ENCODE assay signal across 8 mouse cellular contexts in genomic region chr11:8468161-8469091, GRCm38 (mm10).
DNase-seq lines count a peak whose midpoint lies in the region; ATAC-seq and TF ChIP-seq lines count a peak whose summit lies in the region.

No protein-coding gene starts in this region.

- peak overlapping the region; percentile 96 for H3K27ac ChIP-seq in embryonic facial prominence, embryonic 14.5 days (replicated peaks; ENCODE audit: low read depth, low read length)
- H3K27ac ChIP-seq in kidney, adult 2 months (ENCODE audit: insufficient read depth, low read depth, low read length): peak overlapping the region; percentile 80
- peak overlapping the region; percentile 87 for H3K27ac ChIP-seq in limb, embryonic 11.5 days (replicated peaks; ENCODE audit: low read depth, low read length)
- peak overlapping the region; percentile 83 for H3K27ac ChIP-seq in midbrain, embryonic 10.5 days (replicated peaks)
- peak overlapping the region; percentile 3; the same call in 1 of the 2 replicates for H3K27ac ChIP-seq in small intestine, adult 2 months (ENCODE audit: insufficient read depth, low read depth, low read length)

- no peaks in the 10 kb centered on the region for H3K27me3 ChIP-seq in embryonic facial prominence, embryonic 14.5 days (replicated peaks; ENCODE audit: control insufficient read depth, insufficient read depth, low read length)
- H3K27me3 ChIP-seq in kidney, adult 2 months (replicated peaks; ENCODE audit: control insufficient read depth, insufficient read depth, low read length): no peaks in the 10 kb centered on the region
- no peaks in the 10 kb centered on the region for H3K27me3 ChIP-seq in limb, embryonic 11.5 days (ENCODE audit: control insufficient read depth, insufficient read depth, low read length)
- peaks cover 15% of the 10 kb centered on the region; the same call in 1 of the 2 replicates for H3K27me3 ChIP-seq in midbrain, embryonic 10.5 days (ENCODE audit: low read depth, poor library complexity, severe bottlenecking)
- no peaks in the 10 kb centered on the region for H3K27me3 ChIP-seq in small intestine, adult 2 months (ENCODE audit: control insufficient read depth, insufficient read depth, low read length)

- H3K4me1 ChIP-seq in embryonic facial prominence, embryonic 14.5 days (ENCODE audit: control insufficient read depth, insufficient read depth, low read length): peaks cover 37% of the 10 kb centered on the region
- peaks cover 4% of the 10 kb centered on the region; the same call in 1 of the 2 replicates for H3K4me1 ChIP-seq in kidney, adult 2 months (ENCODE audit: control insufficient read depth, insufficient read depth, low read length)
- H3K4me1 ChIP-seq in limb, embryonic 11.5 days (ENCODE audit: control insufficient read depth, insufficient read depth, low read length): peaks cover 28% of the 10 kb centered on the region
- peaks cover 19% of the 10 kb centered on the region for H3K4me1 ChIP-seq in midbrain, embryonic 10.5 days
- H3K4me1 ChIP-seq in small intestine, adult 2 months (ENCODE audit: control insufficient read depth, insufficient read depth, insufficient read length, low read length): peaks cover 21% of the 10 kb centered on the region

- peak overlapping the region; percentile 51 for H3K4me3 ChIP-seq in embryonic facial prominence, embryonic 14.5 days (ENCODE audit: low read depth, low read length)
- peak overlapping the region; percentile 37 for H3K4me3 ChIP-seq in kidney, adult 2 months (ENCODE audit: insufficient read depth, low read depth, low read length)
- peak overlapping the region; percentile 32 for H3K4me3 ChIP-seq in limb, embryonic 11.5 days (ENCODE audit: low read depth, low read length)
- H3K4me3 ChIP-seq in midbrain, embryonic 10.5 days: peak overlapping the region; percentile 61
- peak overlapping the region; percentile 58 for H3K4me3 ChIP-seq in small intestine, adult 2 months (ENCODE audit: low read depth, low read length)

- 2% methylated on average over 26 of the region's 33 CpGs for WGBS in embryonic facial prominence, embryonic 14.5 days
- WGBS in kidney, adult 2 months: 7% methylated on average over 31 of the region's 33 CpGs
- WGBS in limb, embryonic 11.5 days: under 1% methylated on average over 24 of the region's 33 CpGs
- under 1% methylated on average over 33 of the region's 33 CpGs for WGBS in midbrain, embryonic 10.5 days
- 7% methylated on average over 33 of the region's 33 CpGs for WGBS in small intestine, adult 2 months

- DNase-seq in adrenal gland, postnatal 25 days: peak; percentile 56
- peak; percentile 90 for DNase-seq in embryonic facial prominence, embryonic 14.5 days (ENCODE audit: low spot score)
- DNase-seq in heart, adult 8-10 months (ENCODE audit: low spot score): peak; percentile 56
- DNase-seq in kidney, adult 2 months: peak; percentile 77
- DNase-seq in limb, embryonic 11.5 days (ENCODE audit: low spot score): peak; percentile 78
- DNase-seq in midbrain, embryonic 10.5 days (ENCODE audit: low spot score): peak; percentile 62
- no peak for DNase-seq in natural killer cell, adult 2 months (ENCODE audit: low spot score in 2 of 2)

- TF ChIP-seq POLR2A in kidney, adult 2 months (IDR thresholded peaks at IDR 0.05; ENCODE audit: low read depth, low read length): no peak
- TF ChIP-seq POLR2A in small intestine, adult 2 months (IDR thresholded peaks at IDR 0.05; ENCODE audit: low read depth, low read length): no peak

- ATAC-seq in embryonic facial prominence, embryonic 14.5 days (ENCODE audit: low read depth): peak; percentile 90
- ATAC-seq in limb, embryonic 11.5 days (ENCODE audit: insufficient number of reproducible peaks, low FRiP score, low TSS enrichment, low read depth): peak; percentile 85

- peak overlapping the region; percentile 87 for H3K4me2 ChIP-seq in embryonic facial prominence, embryonic 14.5 days (ENCODE audit: low read depth, low read length)
- peak overlapping the region; percentile 71 for H3K4me2 ChIP-seq in limb, embryonic 11.5 days (ENCODE audit: low read depth, severe bottlenecking)

- no peak for TF ChIP-seq CTCF in kidney, adult 2 months (conservative IDR thresholded peaks at IDR 0.05; ENCODE audit: insufficient read depth, insufficient read length, low read depth, low read length)
- no peak; the same call in 1 of the 2 replicates for TF ChIP-seq CTCF in small intestine, adult 2 months (IDR thresholded peaks at IDR 0.05; ENCODE audit: extremely low read depth, insufficient read length, insufficient replicate concordance, low read depth, low read length)

- H3K36me3 ChIP-seq in embryonic facial prominence, embryonic 14.5 days (ENCODE audit: control insufficient read depth, insufficient read depth, low read length): 0 out of 2 replicates have a peak, but pooled peaks cover 2% of the 10 kb centered on the region
- H3K36me3 ChIP-seq in kidney, adult 2 months (ENCODE audit: control insufficient read depth, insufficient read depth, low read length): no peaks in the 10 kb centered on the region
- no peaks in the 10 kb centered on the region for H3K36me3 ChIP-seq in limb, embryonic 11.5 days (ENCODE audit: control insufficient read depth, insufficient read depth, low read length)
- no peaks in the 10 kb centered on the region for H3K36me3 ChIP-seq in midbrain, embryonic 10.5 days
- H3K36me3 ChIP-seq in small intestine, adult 2 months (ENCODE audit: control insufficient read depth, insufficient read depth, low read length): peaks cover 5% of the 10 kb centered on the region

- H3K9ac ChIP-seq in embryonic facial prominence, embryonic 14.5 days (ENCODE audit: low read depth, low read length): peak overlapping the region; percentile 70
- H3K9ac ChIP-seq in limb, embryonic 11.5 days (ENCODE audit: low read length): peak overlapping the region; percentile 62

- H3K9me3 ChIP-seq in embryonic facial prominence, embryonic 14.5 days (ENCODE audit: control insufficient read depth, low read length): no peaks in the 10 kb centered on the region
- no peaks in the 10 kb centered on the region for H3K9me3 ChIP-seq in limb, embryonic 11.5 days (ENCODE audit: control insufficient read depth, low read length)
- H3K9me3 ChIP-seq in midbrain, embryonic 10.5 days (replicated peaks): no peaks in the 10 kb centered on the region

Comparison
In these comparisons a context has a peak if more than half of its experiments do, and no peak if none do; other contexts are left out.
1. DNase-seq: peak in adrenal gland, postnatal 25 days (single experiment), embryonic facial prominence, embryonic 14.5 days (single experiment), heart, adult 8-10 months (single experiment), kidney, adult 2 months (single experiment), limb, embryonic 11.5 days (single experiment) and midbrain, embryonic 10.5 days (single experiment); none in natural killer cell, adult 2 months (0 of 2).
2. H3K27ac ChIP-seq: peak in every context shown above with its lines; median percentile 96 in embryonic facial prominence, embryonic 14.5 days; 87 in limb, embryonic 11.5 days; 83 in midbrain, embryonic 10.5 days; 80 in kidney, adult 2 months; 3 in small intestine, adult 2 months.
3. Peak in every context shown above with its lines, with median percentiles within 50 percentile points of each other: H3K4me3 ChIP-seq.